Mouse (Mus musculus): ENCODE data around the gene Rgs2. TPM values are rescaled to one million over a fixed set of nuclear protein-coding genes. Genes with fewer than 3 reads are reported as not detected.

The Rgs2 gene
- polyA plus RNA-seq, 1 experiment = 5.3 TPM

GRCm38 (mm10) chr1:143988756-143989155 is 15.2 kb downstream of the Rgs2 start:
- no peaks in the 10 kb centered on the region for H3K4me1 ChIP-seq (ENCODE audit: control insufficient read depth, insufficient read depth, low read length)
- no peaks in the 10 kb centered on the region for H3K27me3 ChIP-seq (replicated peaks; ENCODE audit: control insufficient read depth, insufficient read depth, low read length)
- no peak overlapping the region for H3K27ac ChIP-seq (ENCODE audit: insufficient read depth, low read depth, low read length)
- DNase-seq = no peak
- no peak overlapping the region for H3K4me3 ChIP-seq (ENCODE audit: insufficient read depth, low read depth, low read length)
- 56% methylated on average over 6 of the region's 6 CpGs for WGBS
- TF ChIP-seq CTCF (conservative IDR thresholded peaks at IDR 0.05; ENCODE audit: insufficient read depth, insufficient read length, low read depth, low read length) (no peak), POLR2A (IDR thresholded peaks at IDR 0.05; ENCODE audit: low read depth, low read length) (no peak)
- H3K36me3 ChIP-seq (ENCODE audit: control insufficient read depth, insufficient read depth, low read length) = no peaks in the 10 kb centered on the region

DNA sequence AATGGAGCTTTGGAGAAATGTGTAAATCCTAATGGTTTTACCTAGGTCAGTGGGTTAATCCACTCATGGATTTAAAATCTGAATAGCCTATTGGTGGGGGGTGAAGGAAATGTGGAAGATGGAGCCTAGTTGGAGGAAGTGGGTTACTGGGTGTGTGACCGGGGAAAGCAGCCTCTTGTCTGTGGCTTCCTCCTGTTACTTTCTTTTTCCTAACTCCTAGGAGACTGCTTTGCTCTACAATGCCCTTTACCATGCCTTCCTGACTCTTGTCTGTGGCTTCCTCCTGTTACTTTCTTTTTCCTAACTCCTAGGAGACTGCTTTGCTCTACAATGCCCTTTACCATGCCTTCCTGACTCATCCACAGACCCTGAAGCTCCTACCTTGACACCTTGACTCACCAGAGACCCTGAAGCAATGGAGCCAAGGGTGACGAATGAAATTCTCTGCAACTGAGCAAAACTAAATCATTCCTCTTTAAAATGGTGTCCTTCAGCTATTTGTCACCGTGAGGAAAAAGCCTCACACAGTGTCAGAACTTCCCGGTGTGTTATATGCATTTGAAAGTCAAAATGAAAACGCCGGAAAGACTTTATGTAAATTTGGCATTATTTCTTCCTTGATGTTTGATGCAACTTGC is 18.9 kb downstream of the Rgs2 start:
- Histone ChIP-seq H3K4me1 (ENCODE audit: control insufficient read depth, insufficient read depth, low read length) (no peaks in the 10 kb centered on the region; the same call in 1 of the 2 replicates), H3K4me3 (ENCODE audit: insufficient read depth, low read depth, low read length) (no peak overlapping the region), H3K36me3 (ENCODE audit: control insufficient read depth, insufficient read depth, low read length) (no peaks in the 10 kb centered on the region), H3K27me3 (replicated peaks; ENCODE audit: control insufficient read depth, insufficient read depth, low read length) (no peaks in the 10 kb centered on the region), H3K27ac (ENCODE audit: insufficient read depth, low read depth, low read length) (no peak overlapping the region)
- 79% methylated on average over 6 of the region's 6 CpGs for WGBS
- DNase-seq = no peak
- TF ChIP-seq POLR2A (IDR thresholded peaks at IDR 0.05; ENCODE audit: low read depth, low read length) (no peak), CTCF (conservative IDR thresholded peaks at IDR 0.05; ENCODE audit: insufficient read depth, insufficient read length, low read depth, low read length) (no peak)

DNA sequence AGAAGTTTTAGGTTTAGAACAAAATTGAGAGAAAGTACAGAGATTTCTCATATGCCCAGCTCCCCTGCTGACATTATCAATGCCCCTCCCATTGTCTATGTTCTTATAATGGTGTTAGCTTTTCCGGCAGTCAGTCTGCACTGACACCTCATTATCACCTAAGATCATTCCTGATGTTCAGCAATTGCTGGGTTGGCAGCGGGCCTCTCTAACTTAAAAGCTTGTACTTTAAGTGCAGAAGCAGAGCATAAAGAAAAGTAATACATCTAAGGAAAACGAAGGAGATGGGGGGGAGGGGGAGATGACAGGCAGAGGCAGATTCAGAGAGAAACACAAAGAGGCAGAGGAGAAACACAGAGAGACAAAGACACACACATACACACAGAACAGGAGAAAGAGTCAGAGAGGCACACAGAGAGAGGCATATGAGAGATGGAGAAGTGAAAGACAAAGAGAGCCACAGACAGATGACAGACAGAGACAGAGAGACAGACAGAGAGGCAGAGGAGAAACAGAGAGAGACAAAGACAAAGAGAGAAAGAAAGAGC is 21.1 kb downstream of the Rgs2 start:
- no peak overlapping the region for H3K27ac ChIP-seq (ENCODE audit: insufficient read depth, low read depth, low read length)
- no peak for DNase-seq
- H3K4me3 ChIP-seq (ENCODE audit: insufficient read depth, low read depth, low read length) = no peak overlapping the region
- no peaks in the 10 kb centered on the region for H3K27me3 ChIP-seq (replicated peaks; ENCODE audit: control insufficient read depth, insufficient read depth, low read length)
- no peaks in the 10 kb centered on the region for H3K36me3 ChIP-seq (ENCODE audit: control insufficient read depth, insufficient read depth, low read length)
- no peaks in the 10 kb centered on the region; the same call in 1 of the 2 replicates for H3K4me1 ChIP-seq (ENCODE audit: control insufficient read depth, insufficient read depth, low read length)
- 55% methylated on average over 3 of the region's 3 CpGs for WGBS
- no peak for TF ChIP-seq CTCF (conservative IDR thresholded peaks at IDR 0.05; ENCODE audit: insufficient read depth, insufficient read length, low read depth, low read length)
- no peak for TF ChIP-seq POLR2A (IDR thresholded peaks at IDR 0.05; ENCODE audit: low read depth, low read length)

- H3K27ac ChIP-seq (ENCODE audit: insufficient read depth, low read depth, low read length) = no peak overlapping the region
- no peaks in the 10 kb centered on the region; the same call in 1 of the 2 replicates for H3K4me1 ChIP-seq (ENCODE audit: control insufficient read depth, insufficient read depth, low read length)
- H3K27me3 ChIP-seq (replicated peaks; ENCODE audit: control insufficient read depth, insufficient read depth, low read length) = no peaks in the 10 kb centered on the region
- no peak overlapping the region for H3K4me3 ChIP-seq (ENCODE audit: insufficient read depth, low read depth, low read length)
- DNase-seq = no peak
- H3K36me3 ChIP-seq (ENCODE audit: control insufficient read depth, insufficient read depth, low read length) = no peaks in the 10 kb centered on the region
- TF ChIP-seq POLR2A (IDR thresholded peaks at IDR 0.05; ENCODE audit: low read depth, low read length) (no peak), CTCF (conservative IDR thresholded peaks at IDR 0.05; ENCODE audit: insufficient read depth, insufficient read length, low read depth, low read length) (no peak)
- 51% methylated on average over 2 of the region's 2 CpGs for WGBS
Observed at GRCm38 (mm10) chr1:143982085-143982764, 21.7 kb downstream of the Rgs2 start.

- Histone ChIP-seq H3K36me3 (ENCODE audit: control insufficient read depth, insufficient read depth, low read length) (no peaks in the 10 kb centered on the region), H3K4me3 (ENCODE audit: insufficient read depth, low read depth, low read length) (no peak overlapping the region), H3K27ac (ENCODE audit: insufficient read depth, low read depth, low read length) (no peak overlapping the region), H3K27me3 (replicated peaks; ENCODE audit: control insufficient read depth, insufficient read depth, low read length) (no peaks in the 10 kb centered on the region), H3K4me1 (ENCODE audit: control insufficient read depth, insufficient read depth, low read length) (no peaks in the 10 kb centered on the region; the same call in 1 of the 2 replicates)
- DNase-seq = peak; percentile 71
- no peak for TF ChIP-seq POLR2A (IDR thresholded peaks at IDR 0.05; ENCODE audit: low read depth, low read length)
- no peak for TF ChIP-seq CTCF (conservative IDR thresholded peaks at IDR 0.05; ENCODE audit: insufficient read depth, insufficient read length, low read depth, low read length)
Observed at GRCm38 (mm10) chr1:143980811-143981210, 23.1 kb downstream of the Rgs2 start.

DNA sequence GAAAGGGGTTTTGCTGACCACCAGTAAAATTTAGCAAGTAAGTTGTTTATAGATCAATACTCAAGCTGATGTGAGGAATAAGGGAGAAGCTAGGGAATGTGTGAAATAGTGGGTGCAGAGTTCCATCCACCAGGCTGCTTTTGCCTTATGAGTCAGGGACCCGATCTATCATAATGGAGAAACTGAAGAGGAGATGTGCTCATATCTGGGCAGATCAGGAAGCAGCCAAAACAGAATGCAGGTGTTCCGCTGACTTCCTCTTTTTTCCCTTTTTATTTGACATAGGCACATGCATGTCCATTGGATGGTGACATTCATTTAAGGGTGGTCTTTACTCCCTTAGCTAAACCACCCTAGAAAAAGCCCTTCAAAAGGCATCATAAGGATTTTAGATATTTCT is 29.3 kb downstream of the Rgs2 start:
- no peaks in the 10 kb centered on the region for H3K27me3 ChIP-seq (replicated peaks; ENCODE audit: control insufficient read depth, insufficient read depth, low read length)
- no peak overlapping the region for H3K4me3 ChIP-seq (ENCODE audit: insufficient read depth, low read depth, low read length)
- H3K36me3 ChIP-seq (ENCODE audit: control insufficient read depth, insufficient read depth, low read length) = no peaks in the 10 kb centered on the region
- DNase-seq = no peak
- no peak for TF ChIP-seq POLR2A (IDR thresholded peaks at IDR 0.05; ENCODE audit: low read depth, low read length)
- TF ChIP-seq CTCF (conservative IDR thresholded peaks at IDR 0.05; ENCODE audit: insufficient read depth, insufficient read length, low read depth, low read length) = no peak
- no peaks in the 10 kb centered on the region for H3K4me1 ChIP-seq (ENCODE audit: control insufficient read depth, insufficient read depth, low read length)
- H3K27ac ChIP-seq (ENCODE audit: insufficient read depth, low read depth, low read length) = no peak overlapping the region
- 87% methylated on average over 2 of the region's 2 CpGs for WGBS

DNA sequence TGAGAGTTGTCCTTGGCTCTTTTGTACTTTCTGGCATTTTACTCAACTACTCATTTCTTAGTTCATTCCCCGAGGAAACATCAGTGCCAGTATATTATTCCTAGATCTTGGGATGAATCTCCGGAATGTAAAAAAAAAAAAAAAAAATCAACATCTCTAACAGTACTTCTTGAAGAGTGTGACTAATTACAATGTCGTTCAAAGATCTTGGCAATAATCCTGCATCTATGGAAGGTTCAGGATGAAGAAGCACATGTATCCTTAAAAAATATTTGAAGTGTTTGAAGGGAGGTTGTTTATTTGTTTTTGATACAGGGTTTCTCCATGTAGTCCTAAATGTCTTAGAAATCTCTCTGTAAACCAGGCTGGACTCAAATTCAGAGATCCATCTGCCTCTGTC is 41.7 kb downstream of the Rgs2 start:
- 57% methylated on average over 3 of the region's 3 CpGs for WGBS
- DNase-seq = no peak
- Histone ChIP-seq H3K27ac (ENCODE audit: insufficient read depth, low read depth, low read length) (no peak overlapping the region), H3K36me3 (ENCODE audit: control insufficient read depth, insufficient read depth, low read length) (no peaks in the 10 kb centered on the region), H3K4me1 (ENCODE audit: control insufficient read depth, insufficient read depth, low read length) (no peaks in the 10 kb centered on the region), H3K4me3 (ENCODE audit: insufficient read depth, low read depth, low read length) (no peak overlapping the region), H3K27me3 (replicated peaks; ENCODE audit: control insufficient read depth, insufficient read depth, low read length) (no peaks in the 10 kb centered on the region; the same call in 1 of the 2 replicates)
- TF ChIP-seq POLR2A (IDR thresholded peaks at IDR 0.05; ENCODE audit: low read depth, low read length) (no peak), CTCF (conservative IDR thresholded peaks at IDR 0.05; ENCODE audit: insufficient read depth, insufficient read length, low read depth, low read length) (no peak)

Measured in kidney, adult 2 months (tissue).